Mouse (Mus musculus) thymus, adult 2 months (tissue): ENCODE measurements around the gene Qprt.

Source experiments
- CTCF ChIP-seq: fragments of 200-500 bp; IDR thresholded peaks from 2 replicates; pipeline ENCODE4 v1.5.1; 2012; ENCODE audit warnings: mild to moderate bottlenecking, control low read depth, low read length, moderate library complexity, borderline replicate concordance; ENCODE audit not compliant: control insufficient read depth, poor library complexity, insufficient read depth; ENCODE audit errors: extremely low read depth
- POLR2A ChIP-seq: fragments of 200-500 bp; IDR thresholded peaks from 2 replicates; pipeline ENCODE4 v1.6.1; 2012; ENCODE audit warnings: mild to moderate bottlenecking, low read length, control low read depth, moderate library complexity; ENCODE audit not compliant: control insufficient read depth, poor library complexity, insufficient read depth; ENCODE audit errors: extremely low read depth

DNA sequence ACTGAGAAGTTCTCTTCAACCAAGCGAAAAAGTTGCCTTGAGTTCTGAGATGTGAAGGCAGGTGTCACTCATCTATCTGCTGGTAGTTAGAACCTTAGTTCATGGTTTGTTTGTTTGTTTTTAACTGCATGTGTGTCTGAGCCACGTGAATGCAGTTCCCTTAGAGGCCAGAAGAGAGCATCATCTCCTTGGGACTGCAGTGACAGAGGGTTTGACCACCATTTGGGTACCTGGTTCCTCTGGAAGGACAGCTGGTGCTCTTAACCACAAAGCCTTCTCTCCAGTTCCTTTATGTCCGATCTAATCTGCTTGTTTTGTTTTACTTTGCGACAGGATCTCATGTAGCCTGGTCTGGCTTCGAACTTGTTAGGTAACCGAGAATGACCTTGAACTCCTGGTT lies 56.5 kb downstream of the Qprt start:
- no peak for TF ChIP-seq CTCF
- TF ChIP-seq POLR2A: no peak
